Comparison of ENCODE assay signal across 14 mouse cellular contexts in the genomic region with DNA sequence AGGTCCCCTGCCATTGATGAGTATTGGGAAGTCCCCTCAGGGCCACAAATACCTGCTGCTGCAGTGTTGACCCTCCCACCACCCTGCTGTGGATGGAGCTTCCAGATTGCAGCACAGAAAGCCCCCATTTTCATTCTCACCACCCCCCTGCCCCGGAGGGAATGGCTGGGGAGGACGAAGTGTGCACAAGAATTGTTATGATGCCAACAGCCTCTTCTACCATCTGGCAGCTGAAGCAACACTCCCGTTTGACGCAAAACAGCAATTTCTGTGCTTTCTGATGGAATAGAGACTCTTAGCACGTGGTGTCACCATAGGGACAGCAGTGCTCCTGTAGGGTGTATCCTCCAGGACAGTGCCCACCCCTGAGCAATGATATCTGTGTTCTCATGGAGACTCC.
DNase-seq lines count a peak whose midpoint lies in the region; ATAC-seq and TF ChIP-seq lines count a peak whose summit lies in the region.
"Had no signal": no experiment of that assay in that cellular context is flagged by ENCODE, and none has a peak within 500 bp of the region (broad histone marks: within the 10 kb centered on the region; RNA-seq: fewer than 3 reads in every experiment).

No protein-coding gene starts in this region.

- ATAC-seq in hindbrain, embryonic 15.5 days (ENCODE audit: low FRiP score, low read depth): no peak; the same call in 1 of the 2 replicates
- ATAC-seq in hindbrain, embryonic 13.5 days (ENCODE audit: low FRiP score): no peak
- ATAC-seq: liver, postnatal 0 days had no signal

- no peak overlapping the region for H3K4me3 ChIP-seq in hindbrain, embryonic 15.5 days
- no peak overlapping the region for H3K4me3 ChIP-seq in hindbrain, embryonic 13.5 days
- H3K4me3 ChIP-seq in layer of hippocampus, adult 2 months: no peak overlapping the region
- no peak overlapping the region for H3K4me3 ChIP-seq in kidney, adult 2 months (ENCODE audit: insufficient read depth, low read depth, low read length)
- H3K4me3 ChIP-seq: erythroblast, embryonic 14.5 days; myocyte had no signal

- no peaks in the 10 kb centered on the region for H3K27me3 ChIP-seq in hindbrain, embryonic 15.5 days
- H3K27me3 ChIP-seq in hindbrain, embryonic 13.5 days: no peaks in the 10 kb centered on the region
- H3K27me3 ChIP-seq in kidney, adult 2 months (replicated peaks; ENCODE audit: control insufficient read depth, insufficient read depth, low read length): no peaks in the 10 kb centered on the region

- no peaks in the 10 kb centered on the region for H3K36me3 ChIP-seq in hindbrain, embryonic 15.5 days
- H3K36me3 ChIP-seq in hindbrain, embryonic 13.5 days: no peaks in the 10 kb centered on the region
- no peaks in the 10 kb centered on the region for H3K36me3 ChIP-seq in kidney, adult 2 months (ENCODE audit: control insufficient read depth, insufficient read depth, low read length)

- H3K27ac ChIP-seq in hindbrain, embryonic 15.5 days (replicated peaks): peak overlapping the region; percentile 49; the same call in 1 of the 2 replicates
- no peak overlapping the region for H3K27ac ChIP-seq in hindbrain, embryonic 13.5 days
- peak overlapping the region; percentile 79 for H3K27ac ChIP-seq in layer of hippocampus, adult 2 months
- no peak overlapping the region for H3K27ac ChIP-seq in kidney, adult 2 months (ENCODE audit: insufficient read depth, low read depth, low read length)

- H3K9me3 ChIP-seq in hindbrain, embryonic 15.5 days: 0 out of 2 replicates have a peak, but pooled peaks cover 4% of the 10 kb centered on the region
- H3K9me3 ChIP-seq in hindbrain, embryonic 13.5 days: peaks cover 3% of the 10 kb centered on the region; the same call in 1 of the 2 replicates

- no peak overlapping the region for H3K4me2 ChIP-seq in hindbrain, embryonic 15.5 days
- no peak overlapping the region for H3K4me2 ChIP-seq in hindbrain, embryonic 13.5 days

- no peak for TF ChIP-seq CTCF in layer of hippocampus, adult 2 months (conservative IDR thresholded peaks at IDR 0.05)
- no peak for TF ChIP-seq CTCF in kidney, adult 2 months (conservative IDR thresholded peaks at IDR 0.05; ENCODE audit: insufficient read depth, insufficient read length, low read depth, low read length)

- no peak for TF ChIP-seq POLR2A in kidney, adult 2 months (IDR thresholded peaks at IDR 0.05; ENCODE audit: low read depth, low read length)

- peaks cover 15% of the 10 kb centered on the region for H3K4me1 ChIP-seq in hindbrain, embryonic 15.5 days (replicated peaks)
- H3K4me1 ChIP-seq in hindbrain, embryonic 13.5 days (replicated peaks): peaks cover 6% of the 10 kb centered on the region; the same call in 1 of the 2 replicates
- no peaks in the 10 kb centered on the region for H3K4me1 ChIP-seq in kidney, adult 2 months (ENCODE audit: control insufficient read depth, insufficient read depth, low read length)

- DNase-seq in layer of hippocampus, adult 2 months (ENCODE audit: low spot score in 2 of 2): peak; percentile 58 to 77
- DNase-seq in left cerebral cortex, postnatal 10 days (ENCODE audit: extremely low spot score in 1 of 2, low spot score in 2 of 2): peak; percentile 33 to 68
- peak; percentile 83 for DNase-seq in telencephalon, adult 2 months (ENCODE audit: low read depth, low spot score)
- DNase-seq in heart, postnatal 25 days (ENCODE audit: low spot score): no peak
- no peak for DNase-seq in kidney, adult 2 months
- no peak for DNase-seq in heart, postnatal 36 days
- DNase-seq: heart, adult 11 months; heart, postnatal 4 days; kidney, adult 8-10 months; liver, postnatal 0 days had no signal

- H3K9ac ChIP-seq in hindbrain, embryonic 15.5 days: no peak overlapping the region
- no peak overlapping the region for H3K9ac ChIP-seq in hindbrain, embryonic 13.5 days
- H3K9ac ChIP-seq: liver, postnatal 0 days had no signal

- intact Hi-C loops in left cerebral cortex, postnatal 10 days (cut with DNase I): no loop called here
- intact Hi-C loops in heart, postnatal 25 days (cut with DNase I): no loop called here
- intact Hi-C loops in heart, postnatal 36 days (cut with DNase I): no loop called here

- WGBS in hindbrain, embryonic 15.5 days: 63% methylated on average over 5 of the region's 5 CpGs
- WGBS in hindbrain, embryonic 13.5 days: 76% methylated on average over 5 of the region's 5 CpGs
- WGBS in kidney, adult 2 months: 71% methylated on average over 5 of the region's 5 CpGs

Comparison
In these comparisons a context has a peak if more than half of its experiments do, and no peak if none do; other contexts are left out.
1. H3K27ac ChIP-seq: peak in hindbrain, embryonic 15.5 days (single experiment) and layer of hippocampus, adult 2 months (single experiment); none in hindbrain, embryonic 13.5 days (single experiment) and kidney, adult 2 months (single experiment).
2. DNase-seq: peak in layer of hippocampus, adult 2 months (2 of 2), left cerebral cortex, postnatal 10 days (2 of 2) and telencephalon, adult 2 months (single experiment); none in heart, postnatal 25 days (single experiment), kidney, adult 2 months (single experiment) and heart, postnatal 36 days (0 of 2).